Mouse (Mus musculus) adrenal gland, postnatal 0 days (tissue): ENCODE measurements around the gene Adamtsl1. TPM values are rescaled to one million over a fixed set of nuclear protein-coding genes. Genes with fewer than 3 reads are reported as not detected.

Source experiments
- polyA plus RNA-seq: library from polyadenylated mRNA; unstranded; fragments of >200 nt; fragmentation: Nextera tagmentation; extraction: Ambion mirVana; gene quantifications from 2 replicates; pipeline ENCODE4 v1.2.1, GENCODE M21; 2015

Gene Adamtsl1
- polyA plus RNA-seq, result 11.9 and 19.7 TPM in 2 replicates

GRCm38 (mm10) chr4:85513792-85514191 lies at the start of gene Adamtsl1:
Gene Adamtsl1 (plus strand): TSS chr4:85514172.

